Mouse (Mus musculus) thymus, postnatal 0 days (tissue): ENCODE results near the gene Mrgpra1. TPM values are rescaled to one million over a fixed set of nuclear protein-coding genes. Genes with fewer than 3 reads are reported as not detected.
"Not testable (repeated sequence)": the region's sequence is repeated elsewhere in the genome, so short reads cannot be mapped to it uniquely, and the experiment has no call there.

Experiments
- DNase-seq: peaks from one replicate; pipeline ENCODE4 v3.0.0-alpha.2; 2015; ENCODE audit warnings: low spot score
- polyA plus RNA-seq: library from polyadenylated mRNA; unstranded; fragments of >200 nt; fragmentation: Nextera tagmentation; extraction: Ambion mirVana; gene quantifications from 2 replicates; pipeline ENCODE4 v1.2.1, GENCODE M21; 2015

Mrgpra1 gene
- polyA plus RNA-seq, result not detected in 2 replicates

DNA sequence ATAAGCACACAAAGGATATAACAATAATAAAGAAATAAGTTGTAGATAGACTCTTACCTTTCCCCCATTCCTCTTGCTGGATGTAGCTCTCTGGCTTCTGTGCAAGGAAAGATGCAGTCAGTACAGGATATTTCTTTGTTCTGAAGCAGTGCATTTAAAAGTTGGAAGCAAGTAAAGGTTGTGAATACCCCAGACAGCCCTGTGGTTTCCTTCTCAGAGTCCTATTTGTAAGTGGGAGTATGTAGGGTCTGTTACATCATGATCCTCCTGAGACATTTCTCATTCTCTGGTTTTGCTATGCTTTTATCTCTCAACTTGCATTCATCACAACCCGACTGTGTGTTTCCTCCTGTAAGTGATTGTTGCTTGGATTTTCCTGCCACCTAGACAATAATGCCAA, at the start of gene Mrgpra1:
Mrgpra1 (minus strand) TSS at position 101 of the 400 bp plus-strand sequence.
- DNase-seq, result no peak

DNA sequence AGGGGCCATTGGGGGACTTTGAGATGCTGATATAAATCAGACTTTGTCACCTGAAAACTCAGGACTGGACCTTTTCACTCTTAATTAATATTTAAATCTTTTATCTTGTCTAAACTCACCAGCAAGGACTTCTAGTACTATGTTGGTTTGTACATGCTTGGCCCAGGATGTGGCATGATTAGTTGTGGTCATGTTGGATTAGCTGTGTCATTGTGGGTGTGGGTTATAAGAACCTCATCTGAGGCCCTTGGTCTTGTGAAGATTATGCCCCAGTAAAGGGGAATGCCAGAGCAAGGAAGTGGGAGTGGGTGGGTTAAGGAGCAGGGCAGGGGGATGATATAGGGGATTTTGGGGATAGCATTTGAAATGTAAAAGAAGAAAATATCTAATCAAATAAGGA, 47.1 kb upstream of the Mrgpra1 start:
- DNase-seq, result no peak

DNA sequence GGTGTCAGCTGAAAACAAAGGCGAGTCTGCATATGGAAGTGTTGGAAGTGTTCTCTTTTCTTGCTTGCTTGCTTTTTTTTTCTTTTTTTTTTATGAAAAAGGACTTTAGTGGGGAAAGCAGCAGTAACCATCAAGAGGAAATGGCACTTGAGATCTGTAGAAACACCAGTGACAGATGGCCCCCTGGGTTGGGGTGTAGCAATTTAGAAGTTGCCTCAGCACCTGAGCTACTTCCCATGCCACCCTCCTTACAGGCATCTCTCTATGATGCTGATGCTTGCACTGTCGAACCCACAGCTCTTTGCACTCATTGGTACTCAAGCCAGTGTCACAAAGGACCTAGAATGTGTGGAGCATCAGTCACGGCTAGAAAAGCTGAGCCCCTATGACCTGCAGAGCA, 5.6 kb downstream of the Mrgpra1 start:
- DNase-seq, result no peak

DNA sequence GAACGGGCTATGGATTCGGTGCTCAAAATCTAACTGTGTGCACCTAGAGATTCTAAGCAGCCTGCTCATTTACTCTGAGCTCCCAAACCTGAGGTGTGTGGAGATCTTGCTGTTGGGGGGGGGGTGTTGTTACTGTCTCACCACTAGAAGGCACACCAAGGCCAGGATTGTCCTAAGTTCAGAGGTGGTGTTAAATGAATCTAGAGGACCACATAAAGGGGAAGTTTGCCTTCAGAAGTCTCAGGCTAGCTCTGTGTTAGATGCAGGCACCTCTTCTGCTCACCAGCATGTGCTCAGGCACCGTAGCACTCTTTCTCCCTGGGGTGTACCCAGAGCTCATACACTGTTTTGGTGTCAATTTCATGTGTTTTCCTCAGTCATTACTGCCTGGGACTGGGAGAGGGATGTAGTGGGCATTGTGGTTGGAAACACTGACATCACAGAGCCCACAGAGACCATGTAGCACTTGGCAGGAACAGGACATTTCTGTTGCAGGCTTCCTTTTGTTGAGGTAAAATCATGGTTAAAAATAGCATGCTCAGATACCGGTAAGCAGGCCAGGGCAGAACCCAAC, 8.0 kb downstream of the Mrgpra1 start:
- DNase-seq, result no peak

DNA sequence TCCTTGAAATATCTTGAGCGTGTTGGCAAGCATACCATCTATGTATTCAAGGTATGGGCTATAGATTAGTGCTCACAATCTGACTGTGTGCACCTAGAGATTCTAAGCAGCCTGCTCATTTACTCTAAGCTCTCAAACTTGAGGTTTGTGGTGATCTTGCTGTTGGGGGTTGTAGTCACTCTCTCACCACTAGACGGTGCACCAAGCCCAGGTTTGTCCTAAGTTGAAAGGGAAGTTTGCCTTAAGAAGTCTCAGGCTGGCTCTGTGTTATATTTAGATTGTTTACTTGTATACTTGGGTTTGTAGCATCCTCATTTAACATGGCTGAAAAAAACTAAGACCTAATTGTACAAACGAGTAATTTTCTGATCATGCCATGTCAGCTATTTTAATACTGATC, 12.2 kb downstream of the Mrgpra1 start:
- DNase-seq, result not testable (repeated sequence)

DNA sequence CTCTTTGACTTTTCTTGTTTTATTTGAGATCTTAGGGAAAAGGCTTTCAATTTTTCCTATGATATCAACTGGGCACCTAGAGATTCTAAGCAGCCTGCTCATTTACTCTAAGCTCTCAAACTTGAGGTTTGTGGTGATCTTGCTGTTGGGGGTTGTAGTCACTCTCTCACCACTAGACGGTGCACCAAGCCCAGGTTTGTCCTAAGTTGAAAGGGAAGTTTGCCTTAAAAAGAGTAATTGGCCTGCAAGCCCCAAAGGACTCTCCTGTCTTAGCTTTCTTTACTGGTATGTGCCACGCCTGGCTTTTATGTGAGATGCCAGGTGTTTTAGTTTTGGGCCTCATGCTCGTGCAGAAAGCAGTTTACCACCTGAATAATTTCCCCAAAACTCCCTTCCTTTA, 12.7 kb downstream of the Mrgpra1 start:
- not testable (repeated sequence) for DNase-seq

DNA sequence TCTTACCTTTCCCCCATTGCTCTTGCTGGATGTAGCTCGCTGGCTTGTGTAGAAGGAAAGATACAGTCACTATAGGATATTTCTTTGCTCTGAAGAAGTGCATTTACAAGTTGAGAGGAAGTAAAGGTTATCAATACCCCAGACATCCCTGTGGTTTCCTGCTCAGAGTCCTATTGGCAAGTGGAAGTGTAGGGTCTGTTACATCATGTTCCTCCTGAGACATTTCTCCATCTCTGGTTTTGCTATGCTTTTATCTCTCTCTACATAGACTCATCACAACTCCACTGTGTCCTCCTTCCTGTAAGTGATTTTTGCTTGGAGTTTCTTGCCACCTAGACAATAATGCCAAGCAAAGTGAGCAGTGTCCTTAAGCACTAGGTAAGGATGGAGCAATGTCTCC, 35.7 kb downstream of the Mrgpra1 start:
- no peak for DNase-seq

DNA sequence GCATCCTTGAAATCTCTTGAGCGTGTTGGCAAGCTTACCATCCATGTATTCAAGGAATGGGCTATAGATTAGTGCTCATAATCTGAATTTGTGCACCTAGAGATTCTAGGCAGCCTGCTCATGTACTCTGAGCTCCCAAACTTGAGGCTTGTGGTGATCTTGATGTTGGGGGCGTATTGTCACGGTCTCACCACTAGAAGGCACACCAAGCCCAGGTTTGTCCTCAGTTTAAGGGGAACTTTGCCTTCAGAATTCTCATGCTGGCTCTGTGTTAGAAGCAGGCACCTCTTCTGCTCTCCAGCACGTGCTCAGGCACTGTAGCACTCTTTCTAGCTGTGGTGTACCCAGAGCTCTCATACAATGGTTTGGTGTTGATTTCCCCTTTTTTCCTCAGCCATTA, 41.8 kb downstream of the Mrgpra1 start:
- no peak for DNase-seq

DNA sequence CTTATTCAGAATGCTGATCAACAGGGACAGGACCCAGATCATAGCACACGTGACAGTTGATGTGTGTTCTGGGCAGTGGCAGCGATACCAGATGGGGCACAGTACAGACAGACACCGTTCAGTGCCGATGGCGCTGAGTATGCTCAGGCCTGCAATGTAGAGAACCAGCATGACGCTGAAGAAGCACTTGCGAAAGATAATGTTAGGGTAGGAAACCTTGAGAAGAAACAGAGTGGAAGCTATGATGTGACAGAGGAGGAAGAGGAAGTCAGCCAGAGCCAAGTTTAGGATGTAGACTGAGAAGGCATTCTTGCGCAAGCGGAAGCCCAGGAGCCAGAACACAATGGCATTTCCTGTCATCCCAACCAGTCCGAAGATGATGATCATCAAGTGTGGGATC, 44.2 kb downstream of the Mrgpra1 start:
- DNase-seq, result no peak

DNA sequence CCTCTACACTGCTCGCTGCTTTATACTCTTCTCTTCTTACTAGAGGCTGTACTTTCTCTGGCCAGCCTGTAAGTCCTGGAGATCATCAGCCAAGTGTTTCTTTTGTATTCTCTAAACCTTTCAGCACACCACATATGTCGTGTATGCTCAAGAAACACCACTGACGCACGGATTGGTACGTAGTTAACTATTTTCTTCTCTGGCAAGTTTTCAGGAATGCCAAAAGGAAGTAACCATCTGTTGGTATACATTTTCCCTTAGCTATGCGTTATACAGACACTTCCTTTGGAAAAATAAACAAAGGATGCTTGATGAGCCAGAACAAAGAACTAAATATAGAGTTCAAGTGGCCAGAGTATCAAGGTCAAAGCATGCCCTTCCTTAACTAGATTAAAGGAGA, 49.4 kb downstream of the Mrgpra1 start:
- not testable (repeated sequence) for DNase-seq

DNA sequence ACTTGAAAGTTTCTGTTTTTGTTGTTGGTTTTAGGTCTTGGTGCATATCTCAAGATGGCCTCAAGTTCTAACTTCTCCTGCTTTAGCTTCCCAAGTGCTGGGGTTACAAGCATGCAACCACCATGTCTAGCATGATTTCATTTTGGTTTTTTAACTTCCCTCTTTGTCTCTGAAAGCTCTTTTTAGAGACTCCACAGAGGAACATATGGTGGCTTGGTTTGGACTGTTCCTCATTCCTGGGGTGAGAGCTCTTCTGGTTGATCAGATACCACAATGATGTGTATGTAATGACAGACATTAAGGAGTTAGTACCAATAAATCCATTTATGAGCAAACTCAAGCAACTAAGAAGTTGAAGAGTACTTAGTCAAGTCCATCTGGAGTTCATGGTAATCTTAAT, 54.4 kb downstream of the Mrgpra1 start:
- not testable (repeated sequence) for DNase-seq

Other genes with a start within 250 kb of the Mrgpra1 start
- 0.24 and 0.27 TPM in 2 replicates for gene Ptpn5, start 220.6 kb downstream of the Mrgpra1 start, polyA plus RNA-seq
- not detected in 2 replicates for gene Mrgpra6, start 149.3 kb downstream of the Mrgpra1 start, polyA plus RNA-seq
- not detected in 2 replicates for gene Mrgpra9, start 101.4 kb downstream of the Mrgpra1 start, polyA plus RNA-seq
- gene Mrgpra2a, start 97.9 kb upstream of the Mrgpra1 start, polyA plus RNA-seq, result 0.10 TPM in 1 of 2 replicates, not detected in the other
- not detected in 2 replicates for gene Mrgpra2b, start 174.6 kb upstream of the Mrgpra1 start, polyA plus RNA-seq
- not detected in 2 replicates for gene Mrgpra3, start 247.1 kb upstream of the Mrgpra1 start, polyA plus RNA-seq